Mouse (Mus musculus): ENCODE data around the gene Spsb2. TPM values are rescaled to one million over a fixed set of nuclear protein-coding genes. Genes with fewer than 3 reads are reported as not detected.

The Spsb2 gene
- 23.9 and 28.5 TPM in 2 replicates for polyA plus RNA-seq (2012; rRNA removed)

- 1% methylated on average over 29 of the region's 29 CpGs for WGBS
- DNase-seq (ENCODE audit: low read depth, low spot score), result no peak
Measured at GRCm38 (mm10) chr6:124808358-124809012, at the start of gene Spsb2. Gene Spsb2 (plus strand): TSS chr6:124808661.

- no peak for DNase-seq (ENCODE audit: low read depth, low spot score)
- 31% methylated on average over 2 of the region's 2 CpGs for WGBS
Measured at GRCm38 (mm10) chr6:124758849-124759232, 49.6 kb upstream of the Spsb2 start.

- WGBS, result under 1% methylated on average over 5 of the region's 5 CpGs
- no peak for DNase-seq (ENCODE audit: low read depth, low spot score)
Measured at GRCm38 (mm10) chr6:124759259-124759658, 49.2 kb upstream of the Spsb2 start.

- DNase-seq (ENCODE audit: low read depth, low spot score), result no peak
- WGBS, result 90% methylated on average over 7 of the region's 7 CpGs
Measured at GRCm38 (mm10) chr6:124765951-124766350, 42.5 kb upstream of the Spsb2 start.

- WGBS, result 80% methylated on average over 4 of the region's 4 CpGs
Measured at GRCm38 (mm10) chr6:124767536-124767919, 40.9 kb upstream of the Spsb2 start.

GRCm38 (mm10) chr6:124767920-124768703 lies 40.3 kb upstream of the Spsb2 start:
- DNase-seq (ENCODE audit: low read depth, low spot score), result no peak
- 49% methylated on average over 19 of the region's 19 CpGs for WGBS

More at GRCm38 (mm10) chr6:124767536-124767919, 40.9 kb upstream of the Spsb2 start:
- no peak for DNase-seq (ENCODE audit: low read depth, low spot score)

- DNase-seq (ENCODE audit: low read depth, low spot score), result no peak
- WGBS, result 19% methylated on average over 9 of the region's 9 CpGs
Measured at GRCm38 (mm10) chr6:124768704-124769044, 39.8 kb upstream of the Spsb2 start.

GRCm38 (mm10) chr6:124769101-124769765 lies 39.2 kb upstream of the Spsb2 start, which contains the start of gene Eno2:
Gene Eno2 (minus strand): TSS chr6:124769673.
- under 1% methylated on average over 54 of the region's 54 CpGs for WGBS
- DNase-seq (ENCODE audit: low read depth, low spot score), result no peak

- DNase-seq (ENCODE audit: low read depth, low spot score), result no peak
- 79% methylated on average over 7 of the region's 7 CpGs for WGBS
Measured at GRCm38 (mm10) chr6:124770013-124770412, 38.4 kb upstream of the Spsb2 start.

GRCm38 (mm10) chr6:124770511-124770910 lies 38.0 kb upstream of the Spsb2 start:
- WGBS, result 92% methylated on average over 15 of the region's 15 CpGs
- DNase-seq (ENCODE audit: low read depth, low spot score), result no peak

GRCm38 (mm10) chr6:124779222-124779983 lies 29.1 kb upstream of the Spsb2 start, which contains the start of gene Lrrc23:
Gene Lrrc23 (minus strand): TSS chr6:124779727.
- no peak for DNase-seq (ENCODE audit: low read depth, low spot score)
- 2% methylated on average over 23 of the region's 23 CpGs for WGBS

- 16% methylated on average over 10 of the region's 10 CpGs for WGBS
- no peak for DNase-seq (ENCODE audit: low read depth, low spot score)
Measured at GRCm38 (mm10) chr6:124779984-124780416, 28.5 kb upstream of the Spsb2 start.

GRCm38 (mm10) chr6:124780917-124781316 lies 27.5 kb upstream of the Spsb2 start:
- WGBS, result 90% methylated on average over 7 of the region's 7 CpGs
- DNase-seq (ENCODE audit: low read depth, low spot score), result no peak

- DNase-seq (ENCODE audit: low read depth, low spot score), result no peak
- 9% methylated on average over 6 of the region's 6 CpGs for WGBS
Measured at GRCm38 (mm10) chr6:124782436-124782835, 26.0 kb upstream of the Spsb2 start.

GRCm38 (mm10) chr6:124786756-124787420 lies 21.6 kb upstream of the Spsb2 start:
- no peak for DNase-seq (ENCODE audit: low read depth, low spot score)

GRCm38 (mm10) chr6:124787722-124788121 lies 20.7 kb upstream of the Spsb2 start:
- no peak for DNase-seq (ENCODE audit: low read depth, low spot score)
- WGBS, result 83% methylated on average over 10 of the region's 10 CpGs

More at GRCm38 (mm10) chr6:124786756-124787420, 21.6 kb upstream of the Spsb2 start:
- 32% methylated on average over 8 of the region's 8 CpGs for WGBS

- DNase-seq (ENCODE audit: low read depth, low spot score), result no peak
- 87% methylated on average over 4 of the region's 4 CpGs for WGBS
Measured at GRCm38 (mm10) chr6:124789519-124789918, 18.9 kb upstream of the Spsb2 start.

- WGBS, result 44% methylated on average over 4 of the region's 4 CpGs
- DNase-seq (ENCODE audit: low read depth, low spot score), result no peak
Measured at GRCm38 (mm10) chr6:124790121-124790520, 18.3 kb upstream of the Spsb2 start.

- no peak for DNase-seq (ENCODE audit: low read depth, low spot score)
Measured at GRCm38 (mm10) chr6:124791911-124792310, 16.6 kb upstream of the Spsb2 start.

More at GRCm38 (mm10) chr6:124791911-124792310, 16.6 kb upstream of the Spsb2 start:
- WGBS, result 88% methylated on average over 3 of the region's 3 CpGs
